Mouse (Mus musculus) gastrocnemius, adult 2 months (tissue): ENCODE measurements around the gene Rnaseh2b. TPM values are rescaled to one million over a fixed set of nuclear protein-coding genes. Genes with fewer than 3 reads are reported as not detected.

Experiments used
- DNase-seq: peaks from one replicate; pipeline ENCODE4 v3.0.0; 2022
- H3K27ac ChIP-seq: fragments of 200-600 bp; 2 replicates; pipeline ENCODE4 v1.8.1; 2022; ENCODE audit warnings: mild to moderate bottlenecking
- H3K4me3 ChIP-seq: fragments of 200-600 bp; 2 replicates; pipeline ENCODE4 v1.8.1; 2022; ENCODE audit warnings: mild to moderate bottlenecking, moderate library complexity
- CTCF ChIP-seq: fragments of 200-600 bp; IDR thresholded peaks from 2 replicates; pipeline ENCODE4 v1.8.1; 2022; ENCODE audit warnings: antibody characterized with exemption, mild to moderate bottlenecking, moderate library complexity
- intact Hi-C: fragments of 180-260 bp; cut with DNase I; formaldehyde crosslinking; loops from one replicate; pipeline ENCODE4 v1.15.1; 2025
- total RNA-seq, 2 experiments: library from RNA; stranded (reverse); gene quantifications; 2 replicates each; pipeline ENCODE4 v1.2.3; 2021

Gene Rnaseh2b
- total RNA-seq, 2 experiments from 2014 or later: 4.2 to 6.4 TPM

GRCm38 (mm10) chr14:62347103-62347502, 54.7 kb downstream of the Rnaseh2b start:
- intact Hi-C loops: no loop called here
- Histone ChIP-seq H3K27ac (peak overlapping the region; percentile 65), H3K4me3 (peak overlapping the region; percentile 63)
- TF ChIP-seq CTCF: no peak
- peak; percentile 37 for DNase-seq

GRCm38 (mm10) chr14:62349786-62350185, 57.4 kb downstream of the Rnaseh2b start:
- no peak for TF ChIP-seq CTCF
- DNase-seq: no peak
- H3K27ac ChIP-seq: no peak overlapping the region
- intact Hi-C loops: no loop called here
- H3K4me3 ChIP-seq: no peak overlapping the region

GRCm38 (mm10) chr14:62350186-62350585, 57.8 kb downstream of the Rnaseh2b start:
- H3K4me3 ChIP-seq: no peak overlapping the region
- DNase-seq: no peak
- TF ChIP-seq CTCF: no peak
- intact Hi-C loops: no loop called here
- no peak overlapping the region for H3K27ac ChIP-seq

- no peak for DNase-seq
- intact Hi-C loops: no loop called here
- no peak for TF ChIP-seq CTCF
- Histone ChIP-seq H3K27ac (no peak overlapping the region), H3K4me3 (no peak overlapping the region)
These were observed 58.5 kb downstream of the Rnaseh2b start for GRCm38 (mm10) chr14:62350890-62351289.

- no peak for DNase-seq
- no peak overlapping the region for H3K4me3 ChIP-seq
- intact Hi-C loops: no loop called here
- H3K27ac ChIP-seq: no peak overlapping the region
- no peak for TF ChIP-seq CTCF
These were observed 61.0 kb downstream of the Rnaseh2b start for GRCm38 (mm10) chr14:62353372-62353771.

GRCm38 (mm10) chr14:62353793-62354192, 61.4 kb downstream of the Rnaseh2b start:
- no peak overlapping the region for H3K27ac ChIP-seq
- no peak for DNase-seq
- no peak for TF ChIP-seq CTCF
- no peak overlapping the region for H3K4me3 ChIP-seq
- intact Hi-C loops: no loop called here

- no peak overlapping the region for H3K27ac ChIP-seq
- TF ChIP-seq CTCF: no peak
- DNase-seq: no peak
- H3K4me3 ChIP-seq: no peak overlapping the region
- intact Hi-C loops: no loop called here
These were observed 62.8 kb downstream of the Rnaseh2b start for GRCm38 (mm10) chr14:62355201-62355600.

- DNase-seq: no peak
- TF ChIP-seq CTCF: no peak
- intact Hi-C loops: no loop called here
- H3K4me3 ChIP-seq: no peak overlapping the region
- no peak overlapping the region for H3K27ac ChIP-seq
These were observed 69.0 kb downstream of the Rnaseh2b start for GRCm38 (mm10) chr14:62361263-62361980.

GRCm38 (mm10) chr14:62363774-62364173, 71.4 kb downstream of the Rnaseh2b start:
- no peak overlapping the region for H3K4me3 ChIP-seq
- intact Hi-C loops: no loop called here
- no peak for DNase-seq
- H3K27ac ChIP-seq: no peak overlapping the region
- TF ChIP-seq CTCF: no peak

GRCm38 (mm10) chr14:62370819-62371218, 78.4 kb downstream of the Rnaseh2b start:
- intact Hi-C loops: no loop called here
- peak; percentile 71 for DNase-seq
- peak overlapping the region; percentile 76 for H3K27ac ChIP-seq
- TF ChIP-seq CTCF: no peak
- H3K4me3 ChIP-seq: peak overlapping the region; percentile 55

GRCm38 (mm10) chr14:62374001-62374400, 81.6 kb downstream of the Rnaseh2b start:
- H3K4me3 ChIP-seq: no peak overlapping the region
- no peak for DNase-seq
- intact Hi-C loops: no loop called here
- no peak for TF ChIP-seq CTCF
- no peak overlapping the region for H3K27ac ChIP-seq

GRCm38 (mm10) chr14:62375694-62376093, 83.3 kb downstream of the Rnaseh2b start:
- Histone ChIP-seq H3K27ac (no peak overlapping the region; the same call in 1 of the 2 replicates), H3K4me3 (no peak overlapping the region)
- intact Hi-C loops: no loop called here
- no peak for DNase-seq
- no peak for TF ChIP-seq CTCF

GRCm38 (mm10) chr14:62376115-62376514, 83.7 kb downstream of the Rnaseh2b start:
- Histone ChIP-seq H3K4me3 (no peak overlapping the region), H3K27ac (no peak overlapping the region)
- DNase-seq: no peak
- intact Hi-C loops: no loop called here
- no peak for TF ChIP-seq CTCF

GRCm38 (mm10) chr14:62379391-62379790, 87.0 kb downstream of the Rnaseh2b start:
- H3K4me3 ChIP-seq: no peak overlapping the region
- intact Hi-C loops: no loop called here
- no peak for TF ChIP-seq CTCF
- DNase-seq: no peak
- H3K27ac ChIP-seq: no peak overlapping the region
